Mouse (Mus musculus) spleen, adult 18-20 months (tissue): ENCODE results near the gene Cbx4.

Experiments used
- DNase-seq, 2 experiments: peaks; one replicate each; pipeline ENCODE4 v3.0.0; 2022; ENCODE audit warnings: mixed read lengths in 2 of 2

The Cbx4 gene

DNA sequence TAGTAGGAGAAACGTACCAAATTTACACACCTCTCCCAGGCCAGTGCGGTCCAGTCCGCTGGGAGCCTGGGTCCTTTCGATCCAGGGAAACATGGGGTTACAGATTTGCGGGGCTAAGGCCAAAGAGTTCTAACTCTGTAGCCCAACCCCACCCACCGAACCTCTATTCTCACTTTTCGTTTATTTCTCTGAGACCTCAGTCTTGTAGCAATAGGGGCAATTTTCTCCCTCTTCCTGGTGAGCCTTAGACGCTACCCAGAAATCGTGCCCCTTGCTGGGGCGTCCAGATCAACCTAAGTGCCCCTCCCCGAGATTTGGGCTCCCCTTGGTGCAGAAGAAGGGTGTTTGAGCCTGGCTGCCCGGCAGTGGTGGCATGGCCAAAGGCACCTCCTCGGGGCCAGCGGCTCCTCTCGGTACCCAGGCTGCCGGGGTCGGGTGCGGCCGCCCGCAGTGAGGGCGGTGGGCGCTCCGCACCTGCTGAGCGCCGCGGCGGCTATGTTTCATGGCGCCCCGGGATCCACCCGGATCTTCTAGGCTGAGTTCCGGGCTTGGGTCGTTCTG lies 30.4 kb downstream of the Cbx4 start:
- DNase-seq: peak in 1 of 2 experiments; percentile 44

DNA sequence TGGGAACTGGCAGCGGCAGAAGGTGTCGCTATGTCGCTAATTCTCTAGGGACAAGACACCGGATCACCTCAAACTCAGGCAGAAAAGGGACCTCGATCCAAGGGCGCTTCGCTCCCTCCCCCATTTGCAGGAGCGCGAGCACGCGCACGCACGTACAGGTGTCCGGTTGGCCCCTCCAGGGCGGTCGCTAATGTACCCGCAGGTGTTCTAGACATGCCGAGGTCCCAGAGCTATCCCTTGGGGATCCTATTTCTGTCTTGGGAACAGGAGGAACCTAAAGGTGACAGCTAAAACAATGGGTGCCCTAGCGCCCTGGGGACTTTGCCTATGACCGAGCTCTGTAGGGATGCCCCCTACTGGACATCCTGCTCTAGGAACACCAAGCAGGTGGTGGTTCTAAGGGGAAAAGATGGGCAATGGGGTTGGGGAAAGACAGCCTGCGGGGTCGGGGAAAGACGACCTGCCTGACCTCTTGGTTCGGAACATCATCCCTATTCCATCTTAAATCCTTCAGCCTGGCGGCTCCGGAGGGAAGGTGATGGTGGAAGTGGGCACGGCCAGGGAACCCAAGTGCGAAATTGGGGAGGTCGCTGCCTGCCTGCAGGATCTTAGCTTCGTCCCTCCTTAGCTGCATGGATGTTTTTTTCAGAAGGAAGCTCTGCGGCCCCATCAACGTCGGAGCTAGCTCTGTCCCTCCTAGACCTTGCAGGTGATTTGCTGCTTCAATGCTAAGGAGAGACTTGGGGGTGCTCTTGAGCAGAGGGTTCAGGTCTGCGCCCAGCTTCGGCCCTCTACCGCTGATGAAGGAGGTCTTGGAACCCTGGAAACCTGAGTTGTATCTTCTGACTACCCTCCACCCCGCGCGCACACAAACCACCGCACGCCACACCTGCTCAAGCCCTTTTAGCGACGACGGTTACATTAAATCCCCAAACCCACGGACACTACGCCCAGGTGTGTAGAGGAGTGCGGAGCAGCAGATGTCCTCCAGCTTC lies 31.4 kb downstream of the Cbx4 start:
- DNase-seq: peak in 1 of 2 experiments; percentile 47

GRCm38 (mm10) chr11:119053738-119054350 lies 32.2 kb downstream of the Cbx4 start:
- no peak for DNase-seq

DNA sequence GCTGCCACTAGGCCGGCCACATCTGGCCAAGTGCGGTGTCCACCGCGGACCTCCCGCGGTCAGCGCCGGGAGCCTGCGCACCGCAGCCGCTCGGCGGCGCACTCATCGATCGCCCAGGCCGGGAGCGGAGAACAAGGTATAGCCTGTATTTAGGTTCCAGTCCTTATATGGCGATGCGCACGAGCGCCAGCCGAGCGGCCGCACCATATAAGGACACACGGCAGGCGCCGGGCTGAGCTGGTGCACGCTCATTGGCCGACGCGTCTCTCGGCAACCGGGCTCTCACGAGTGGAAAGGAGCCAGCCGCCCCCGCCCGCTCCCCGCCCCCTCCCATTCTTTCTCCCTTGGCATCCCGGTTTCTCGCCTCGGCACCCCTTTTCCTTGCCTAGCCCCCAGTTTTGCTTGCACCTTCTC lies 32.8 kb downstream of the Cbx4 start:
- DNase-seq: peak; percentile 71 to 73

- DNase-seq: no peak
Measured at GRCm38 (mm10) chr11:119052661-119053256, 33.3 kb downstream of the Cbx4 start.

DNA sequence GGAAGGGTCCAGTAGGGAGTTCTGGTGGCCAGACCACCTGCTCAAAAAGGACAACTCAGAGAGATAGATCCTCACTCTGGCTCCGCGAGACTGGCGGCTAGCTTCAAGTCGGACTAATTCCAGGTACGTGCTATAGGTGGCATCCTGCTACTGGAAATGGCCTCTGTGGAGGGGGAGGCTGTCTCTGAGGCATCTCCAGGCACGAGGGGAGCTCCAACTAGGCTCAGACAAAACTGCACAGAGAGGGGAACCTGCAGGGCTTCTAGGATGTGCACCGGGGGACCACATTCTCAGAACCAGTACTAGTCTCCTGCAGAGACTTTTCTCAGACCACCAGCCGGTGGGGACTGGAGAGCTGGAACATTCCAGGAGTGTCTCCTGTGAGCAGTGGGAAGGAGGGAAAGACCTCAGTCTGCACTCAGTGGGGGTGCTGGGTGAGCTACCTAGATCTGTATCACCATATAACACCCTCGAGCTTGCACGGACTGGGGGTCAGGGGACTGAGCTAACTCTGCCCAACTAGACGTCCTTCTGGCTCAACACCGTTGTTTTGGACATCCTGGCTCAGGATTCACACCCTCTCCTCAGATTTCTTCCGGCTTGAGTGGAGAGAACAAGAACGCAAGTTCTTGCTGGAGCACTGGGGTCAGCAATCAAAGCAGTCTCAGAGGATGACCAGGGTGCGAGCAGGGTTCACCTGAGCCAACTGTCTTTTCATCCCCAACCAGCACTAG lies 33.9 kb downstream of the Cbx4 start:
- peak in 1 of 2 experiments; percentile 28 for DNase-seq

GRCm38 (mm10) chr11:119051426-119051825 lies 34.6 kb downstream of the Cbx4 start:
- DNase-seq: no peak

- no peak for DNase-seq
Measured at GRCm38 (mm10) chr11:119050361-119050760, 35.7 kb downstream of the Cbx4 start.

DNA sequence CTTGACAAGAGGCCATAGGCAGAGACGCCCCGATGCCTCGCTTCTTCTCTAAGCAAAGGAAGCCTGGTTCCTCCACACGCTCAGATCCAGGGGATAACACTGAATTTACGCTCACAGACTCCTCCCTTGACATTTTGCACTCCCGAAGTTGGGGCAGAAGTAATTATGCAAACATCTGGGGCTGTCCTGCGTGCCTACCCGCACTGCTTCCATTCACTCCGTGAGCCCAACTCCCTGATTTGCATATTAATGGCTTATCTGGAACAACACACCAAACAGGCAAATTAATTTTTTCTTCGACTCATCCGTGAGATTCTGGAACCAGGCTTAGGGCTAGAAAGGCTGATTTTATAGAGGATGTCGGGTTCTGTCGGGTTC lies 37.9 kb downstream of the Cbx4 start:
- DNase-seq: no peak

DNA sequence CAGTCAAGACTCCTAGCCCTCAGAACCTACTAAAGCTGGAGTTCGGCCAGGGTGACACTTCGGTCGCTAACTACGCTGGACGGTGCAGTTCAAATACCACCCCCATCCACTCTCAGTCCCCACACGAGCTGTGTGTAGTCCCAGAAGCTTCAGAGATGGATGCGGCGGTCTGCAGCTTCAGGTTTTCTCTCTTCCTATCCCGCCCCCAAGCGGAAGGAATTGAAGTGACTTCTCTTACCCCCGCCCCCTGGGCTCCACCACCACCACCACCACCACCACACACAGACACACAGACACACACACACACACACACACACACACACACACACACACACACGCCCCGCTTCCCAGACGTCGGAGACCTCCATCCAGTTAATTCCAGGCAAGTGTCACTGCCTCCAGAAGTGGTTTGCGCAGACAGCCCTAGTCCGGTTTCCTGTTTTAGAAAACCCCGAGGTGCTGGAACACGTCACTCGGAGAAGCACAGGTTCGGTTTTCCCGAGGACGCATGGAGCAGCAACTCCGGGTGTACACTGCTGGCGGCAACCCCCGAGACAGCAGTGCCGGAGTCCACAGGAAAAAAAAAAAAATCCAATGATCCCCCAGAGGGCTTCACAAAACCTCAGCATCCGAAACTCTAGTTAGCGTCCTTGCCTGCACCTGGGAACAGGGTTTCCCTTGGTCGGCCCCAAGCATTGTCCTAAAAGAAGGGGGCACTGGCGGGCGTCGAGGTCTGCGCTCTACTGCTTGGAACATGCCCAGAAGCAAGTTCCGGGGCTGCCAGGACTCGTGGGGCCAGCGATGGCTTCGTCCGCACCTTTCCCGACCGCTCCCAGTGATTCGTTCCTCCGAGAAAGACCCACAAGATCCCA lies 38.5 kb downstream of the Cbx4 start:
- DNase-seq: no peak

DNA sequence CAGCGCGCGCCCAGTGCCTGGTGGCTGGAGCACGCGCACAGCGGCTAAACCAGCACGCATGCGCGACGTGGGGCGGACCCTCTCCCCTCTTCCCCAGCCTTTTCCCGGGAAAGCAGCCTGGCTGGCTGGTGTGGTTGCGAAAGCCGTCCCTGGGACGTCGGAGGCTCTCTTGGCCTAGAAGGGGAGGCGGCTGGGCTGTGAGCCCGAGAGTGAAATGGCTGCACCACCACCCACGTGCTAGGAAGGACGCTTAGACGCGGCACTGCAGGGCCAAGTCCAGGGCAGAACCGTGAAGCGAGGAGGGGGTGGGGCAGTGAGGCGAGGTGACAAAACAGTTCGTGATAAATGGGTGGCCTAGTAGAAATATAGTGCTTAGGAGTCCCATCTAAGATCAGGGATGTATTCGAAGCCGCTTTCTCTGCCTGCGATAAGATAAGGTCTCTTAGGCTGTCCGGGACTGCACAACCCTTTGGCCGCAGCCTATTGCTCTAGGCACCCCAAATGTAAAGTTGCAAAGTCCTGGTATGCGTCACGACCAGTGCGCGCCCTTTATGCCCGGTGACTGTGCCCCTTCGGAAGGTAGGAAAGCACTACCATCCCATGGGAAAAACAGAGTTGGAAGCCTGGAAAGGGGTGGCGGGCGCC lies 39.3 kb downstream of the Cbx4 start:
- DNase-seq: no peak

DNA sequence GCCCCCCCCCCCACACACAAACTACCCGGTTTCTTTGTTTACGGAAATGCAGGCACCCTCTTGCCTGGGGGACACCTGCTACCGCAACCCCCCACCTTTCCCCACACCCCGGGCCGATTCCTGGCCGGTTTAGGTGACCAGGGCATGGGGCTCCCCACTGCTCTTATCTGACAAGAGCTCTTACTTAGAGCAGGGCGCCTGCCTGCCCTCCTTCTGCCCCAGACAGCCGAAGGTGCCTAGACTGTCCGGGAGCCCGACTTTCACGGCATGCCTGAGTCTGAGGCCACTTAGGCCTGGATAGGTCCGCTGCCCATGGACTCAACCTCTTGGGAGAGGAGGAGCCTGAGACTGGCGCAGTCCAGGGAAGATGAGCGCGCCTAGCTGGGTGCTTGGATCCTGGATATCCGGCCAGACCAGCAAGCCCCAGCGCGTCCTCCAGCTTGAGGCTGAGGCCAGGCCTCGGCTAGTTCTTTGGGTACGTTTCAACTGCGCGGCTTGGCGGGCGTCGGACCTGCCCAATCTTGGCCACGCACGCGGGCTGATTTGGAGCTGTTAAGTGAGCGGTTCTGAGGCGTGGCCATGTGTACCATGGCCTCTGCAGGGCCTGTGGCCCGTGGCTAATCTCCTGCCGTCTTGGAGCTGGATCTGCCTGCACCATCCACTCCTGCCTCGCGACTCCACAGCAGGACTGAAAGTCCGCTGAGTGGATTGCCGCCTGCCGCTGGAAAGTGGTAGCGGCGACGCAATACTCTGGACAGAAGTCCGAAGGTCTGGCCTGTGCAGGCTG lies 41.3 kb downstream of the Cbx4 start:
- no peak for DNase-seq

- DNase-seq: peak in 1 of 2 experiments; percentile 39
Measured at GRCm38 (mm10) chr11:119043761-119044550, 42.1 kb downstream of the Cbx4 start.

GRCm38 (mm10) chr11:119043273-119043540 lies 42.8 kb downstream of the Cbx4 start:
- DNase-seq: no peak

DNA sequence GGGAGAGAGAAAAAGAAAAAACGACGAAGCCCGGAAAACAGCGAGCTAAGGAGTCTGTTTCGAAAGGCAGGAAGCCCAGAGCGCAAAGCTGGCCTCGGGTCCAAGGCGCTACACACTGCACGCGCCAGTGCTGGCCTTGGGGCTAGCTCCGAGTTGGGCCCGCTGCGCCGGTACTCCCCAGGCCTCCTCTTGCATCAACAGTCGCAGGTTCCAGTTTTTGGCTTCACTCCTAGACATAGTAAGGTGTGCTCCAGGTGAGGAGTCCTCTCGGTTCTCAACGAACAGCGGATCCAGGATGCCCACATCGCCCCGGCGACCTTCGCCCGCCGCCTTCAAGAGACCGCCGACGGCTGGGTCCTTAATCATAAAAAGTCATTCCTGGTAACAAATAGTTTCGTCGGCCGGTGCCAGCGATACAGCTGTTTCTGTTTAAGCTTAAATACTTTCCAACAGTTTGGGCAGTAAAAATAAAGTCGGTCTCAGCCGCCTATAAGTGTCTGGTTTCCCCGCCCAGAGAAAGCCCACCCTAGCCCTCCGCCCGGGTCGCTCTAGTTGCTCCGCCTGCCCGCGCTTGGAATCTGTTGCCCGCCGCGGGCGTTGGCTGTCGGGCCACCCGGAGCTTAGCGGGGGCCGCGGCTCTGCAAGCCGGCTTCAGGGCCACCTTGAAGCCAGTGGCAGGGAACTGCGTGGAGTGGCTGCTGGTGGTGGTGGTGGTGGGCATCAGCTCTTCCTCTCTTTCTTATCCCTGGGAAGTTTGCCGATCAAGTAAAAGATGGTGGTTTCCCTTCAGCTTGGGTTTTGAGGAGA lies 43.4 kb downstream of the Cbx4 start:
- DNase-seq: peak in 1 of 2 experiments; percentile 27

- no peak for DNase-seq
Measured at GRCm38 (mm10) chr11:119041750-119042465, 44.1 kb downstream of the Cbx4 start.

GRCm38 (mm10) chr11:119041325-119041716 lies 44.7 kb downstream of the Cbx4 start:
- no peak for DNase-seq
